ENCODE assay signal across 11 mouse cellular contexts in the genomic region with DNA sequence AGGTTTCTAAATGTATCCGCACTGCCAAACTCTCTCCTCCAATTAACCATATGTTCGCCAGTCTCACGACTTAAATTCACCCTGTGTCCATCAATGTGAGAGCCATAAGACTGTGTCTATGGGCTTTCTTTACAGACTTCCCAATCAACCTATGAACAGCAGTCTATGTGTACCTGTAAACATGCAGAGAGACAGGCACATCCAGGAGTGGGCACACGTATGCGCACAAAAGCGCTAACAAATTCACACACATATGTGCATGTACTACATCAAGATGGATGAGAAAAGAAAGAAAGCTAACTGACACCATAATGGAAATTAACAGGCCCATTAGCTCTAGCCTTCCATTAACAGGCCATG.
A peak's percentile ranks its signal among the peaks of the same experiment; 100 is the strongest.
DNase-seq lines count a peak whose midpoint lies in the region; ATAC-seq and TF ChIP-seq lines count a peak whose summit lies in the region.
"Had no signal": no experiment of that assay in that cellular context is flagged by ENCODE, and none has a peak within 500 bp of the region (broad histone marks: within the 10 kb centered on the region; RNA-seq: fewer than 3 reads in every experiment).

No protein-coding gene starts in this region.

- H3K27me3 ChIP-seq in embryonic facial prominence, embryonic 12.5 days = no peaks in the 10 kb centered on the region
- peaks cover 22% of the 10 kb centered on the region for H3K27me3 ChIP-seq in embryonic facial prominence, embryonic 10.5 days (replicated peaks; ENCODE audit: low read depth, poor library complexity, severe bottlenecking)
- no peaks in the 10 kb centered on the region for H3K27me3 ChIP-seq in forebrain, postnatal 0 days (ENCODE audit: insufficient read depth, low read length)
- H3K27me3 ChIP-seq in limb, embryonic 15.5 days = no peaks in the 10 kb centered on the region

- no peak overlapping the region for H3K4me3 ChIP-seq in embryonic facial prominence, embryonic 12.5 days
- H3K4me3 ChIP-seq in embryonic facial prominence, embryonic 10.5 days = no peak overlapping the region
- H3K4me3 ChIP-seq in layer of hippocampus, adult 2 months = no peak overlapping the region
- H3K4me3 ChIP-seq in forebrain, postnatal 0 days (ENCODE audit: low read depth, low read length) = no peak overlapping the region
- H3K4me3 ChIP-seq in limb, embryonic 15.5 days = no peak overlapping the region

- H3K9me3 ChIP-seq in embryonic facial prominence, embryonic 12.5 days = 0 out of 2 replicates have a peak, but pooled peaks cover 4% of the 10 kb centered on the region
- H3K9me3 ChIP-seq in embryonic facial prominence, embryonic 10.5 days = no peaks in the 10 kb centered on the region; the same call in 1 of the 2 replicates
- no peaks in the 10 kb centered on the region for H3K9me3 ChIP-seq in forebrain, postnatal 0 days (ENCODE audit: low read length)
- no peaks in the 10 kb centered on the region for H3K9me3 ChIP-seq in limb, embryonic 15.5 days

- H3K4me1 ChIP-seq in embryonic facial prominence, embryonic 12.5 days = peaks cover 14% of the 10 kb centered on the region
- H3K4me1 ChIP-seq in embryonic facial prominence, embryonic 10.5 days = peaks cover 22% of the 10 kb centered on the region
- H3K4me1 ChIP-seq in forebrain, postnatal 0 days (ENCODE audit: insufficient read depth) = peaks cover 18% of the 10 kb centered on the region
- H3K4me1 ChIP-seq in limb, embryonic 15.5 days = peaks cover 17% of the 10 kb centered on the region

- no peak for DNase-seq in embryonic facial prominence, embryonic 10.5 days (ENCODE audit: low spot score)
- DNase-seq in layer of hippocampus, adult 2 months (ENCODE audit: low spot score in 2 of 2) = no peak
- DNase-seq in layer of hippocampus, adult 9-10 months (ENCODE audit: low spot score) = no peak
- no peak for DNase-seq in forebrain, postnatal 0 days
- no peak for DNase-seq in lung, postnatal 4 days
- no peak for DNase-seq in embryo, embryonic 11 days
- DNase-seq: cerebellum, adult 11-12 months; heart, adult 11 months; right cerebral cortex, adult 18-20 months had no signal

- WGBS in embryonic facial prominence, embryonic 12.5 days = 49% methylated on average over 6 of the region's 6 CpGs
- 61% methylated on average over 6 of the region's 6 CpGs for WGBS in embryonic facial prominence, embryonic 10.5 days
- 70% methylated on average over 6 of the region's 6 CpGs for WGBS in forebrain, postnatal 0 days
- 19% methylated on average over 6 of the region's 6 CpGs for WGBS in limb, embryonic 15.5 days

- no peak; the same call in 1 of the 2 replicates for ATAC-seq in embryonic facial prominence, embryonic 12.5 days (ENCODE audit: insufficient number of reproducible peaks, insufficient read depth, low FRiP score, low TSS enrichment)
- no peak for ATAC-seq in forebrain, postnatal 0 days
- ATAC-seq in limb, embryonic 15.5 days (ENCODE audit: insufficient number of reproducible peaks, low FRiP score, low TSS enrichment, low read depth) = no peak

- H3K27ac ChIP-seq in embryonic facial prominence, embryonic 12.5 days = no peak overlapping the region
- H3K27ac ChIP-seq in embryonic facial prominence, embryonic 10.5 days (replicated peaks) = no peak overlapping the region
- H3K27ac ChIP-seq in layer of hippocampus, adult 2 months = peak overlapping the region; percentile 52
- peak overlapping the region; percentile 73; the same call in 1 of the 2 replicates for H3K27ac ChIP-seq in forebrain, postnatal 0 days (ENCODE audit: low read depth, low read length)
- H3K27ac ChIP-seq in limb, embryonic 15.5 days = no peak overlapping the region

- no peaks in the 10 kb centered on the region for H3K36me3 ChIP-seq in embryonic facial prominence, embryonic 12.5 days
- no peaks in the 10 kb centered on the region for H3K36me3 ChIP-seq in embryonic facial prominence, embryonic 10.5 days (replicated peaks)
- H3K36me3 ChIP-seq in forebrain, postnatal 0 days (ENCODE audit: insufficient read depth) = no peaks in the 10 kb centered on the region
- no peaks in the 10 kb centered on the region for H3K36me3 ChIP-seq in limb, embryonic 15.5 days

- no peak overlapping the region for H3K9ac ChIP-seq in embryonic facial prominence, embryonic 12.5 days
- no peak overlapping the region for H3K9ac ChIP-seq in forebrain, postnatal 0 days
- H3K9ac ChIP-seq in limb, embryonic 15.5 days = no peak overlapping the region

- H3K4me2 ChIP-seq in embryonic facial prominence, embryonic 12.5 days (replicated peaks) = peak overlapping the region; percentile 41
- no peak overlapping the region for H3K4me2 ChIP-seq in forebrain, postnatal 0 days (ENCODE audit: low read depth)
- peak overlapping the region; percentile 34 for H3K4me2 ChIP-seq in limb, embryonic 15.5 days

- no peak for TF ChIP-seq CTCF in layer of hippocampus, adult 2 months (conservative IDR thresholded peaks at IDR 0.05)
- no peak for TF ChIP-seq CTCF in forebrain, postnatal 0 days (IDR thresholded peaks at IDR 0.05; ENCODE audit: low read depth)

Comparison
In these comparisons a context has a peak if more than half of its experiments do, and no peak if none do; other contexts are left out.
1. H3K27ac ChIP-seq: peak in layer of hippocampus, adult 2 months (single experiment) and forebrain, postnatal 0 days (single experiment); none in embryonic facial prominence, embryonic 12.5 days (single experiment), embryonic facial prominence, embryonic 10.5 days (single experiment) and limb, embryonic 15.5 days (single experiment).